Mouse (Mus musculus) mesoderm, embryonic 11.5 days (tissue): ENCODE results near the gene Npepps.
"Not testable (repeated sequence)": the region's sequence is repeated elsewhere in the genome, so short reads cannot be mapped to it uniquely, and the experiment has no call there.

Experiments
- DNase-seq: peaks from one replicate; pipeline ENCODE4 v3.0.0-alpha.2; 2012; ENCODE audit warnings: low read depth, low spot score

Npepps gene

GRCm38 (mm10) chr11:97296542-97296941, 16.1 kb upstream of the Npepps start:
- DNase-seq = no peak

GRCm38 (mm10) chr11:97292731-97293130, 12.3 kb upstream of the Npepps start:
- DNase-seq = no peak

GRCm38 (mm10) chr11:97289276-97290230, 9.1 kb upstream of the Npepps start:
- no peak for DNase-seq

- DNase-seq = no peak
These were observed 7.2 kb upstream of the Npepps start for GRCm38 (mm10) chr11:97287643-97288042.

GRCm38 (mm10) chr11:97286973-97287372, 6.5 kb upstream of the Npepps start:
- no peak for DNase-seq

GRCm38 (mm10) chr11:97285852-97286775, 5.7 kb upstream of the Npepps start:
- peak; percentile 24 for DNase-seq

- no peak for DNase-seq
These were observed 4.4 kb upstream of the Npepps start for GRCm38 (mm10) chr11:97284854-97285253.

- DNase-seq = no peak
These were observed 1.7 kb upstream of the Npepps start for GRCm38 (mm10) chr11:97282179-97282578.

- DNase-seq = peak; percentile 86
These were observed 828 bp downstream of the Npepps start for GRCm38 (mm10) chr11:97279405-97280215.

GRCm38 (mm10) chr11:97279040-97279404, 1.4 kb downstream of the Npepps start:
- no peak for DNase-seq

- DNase-seq = no peak
These were observed 2.0 kb downstream of the Npepps start for GRCm38 (mm10) chr11:97278456-97278855.

- DNase-seq = no peak
These were observed 3.3 kb downstream of the Npepps start for GRCm38 (mm10) chr11:97277166-97277565.

- DNase-seq = no peak
These were observed 4.4 kb downstream of the Npepps start for GRCm38 (mm10) chr11:97276019-97276418.

- DNase-seq = no peak
These were observed 5.1 kb downstream of the Npepps start for GRCm38 (mm10) chr11:97275349-97275748.

GRCm38 (mm10) chr11:97274947-97275346, 5.5 kb downstream of the Npepps start:
- not testable (repeated sequence) for DNase-seq

GRCm38 (mm10) chr11:97273613-97274012, 6.8 kb downstream of the Npepps start:
- DNase-seq = no peak

GRCm38 (mm10) chr11:97272835-97273234, 7.6 kb downstream of the Npepps start:
- DNase-seq = no peak

- DNase-seq = not testable (repeated sequence)
These were observed 10.4 kb downstream of the Npepps start for GRCm38 (mm10) chr11:97270004-97270403.

- DNase-seq = not testable (repeated sequence)
These were observed 13.9 kb downstream of the Npepps start for GRCm38 (mm10) chr11:97266544-97266943.

- DNase-seq = not testable (repeated sequence)
These were observed 30.8 kb downstream of the Npepps start for GRCm38 (mm10) chr11:97249649-97250048.

GRCm38 (mm10) chr11:97246510-97247159, 33.8 kb downstream of the Npepps start:
- DNase-seq = no peak
